Mouse (Mus musculus): Measurements from ENCODE around the gene Slc10a6.

DNA sequence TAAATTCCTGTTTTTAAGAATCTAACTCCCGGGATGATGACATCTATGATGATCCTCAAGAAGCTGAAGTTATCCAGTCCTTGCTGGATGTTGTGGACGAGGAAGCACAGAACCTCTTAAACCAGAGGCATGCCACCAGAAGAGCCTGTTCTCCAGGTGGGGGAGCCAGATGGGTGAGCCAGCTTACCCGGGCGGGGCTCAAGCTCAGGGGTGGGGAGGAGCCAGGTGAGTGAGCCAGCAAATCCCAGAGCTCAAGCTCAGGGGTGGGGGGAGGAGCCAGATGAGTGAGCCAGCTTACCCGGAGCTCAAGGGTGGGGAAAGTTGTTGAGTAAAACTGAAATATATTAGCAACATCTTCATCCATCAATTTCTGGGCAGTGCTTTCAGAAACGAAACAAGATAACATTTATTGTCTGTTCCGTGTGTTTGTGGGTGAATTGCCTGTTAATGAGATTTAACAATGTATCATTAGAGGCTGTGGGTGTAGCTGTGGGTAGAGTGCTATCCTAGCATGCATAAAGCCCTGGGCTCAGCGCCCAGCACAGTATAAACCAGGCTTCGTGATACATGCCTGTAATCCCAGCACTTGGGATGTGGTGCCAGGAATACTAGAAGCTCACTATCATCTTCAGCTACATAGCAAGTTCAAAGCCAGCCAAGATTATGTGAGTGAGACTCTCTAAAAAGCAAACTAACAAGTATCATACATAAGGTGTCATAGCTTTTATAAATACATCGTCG is 49.4 kb downstream of the Slc10a6 start:
- TF ChIP-seq EP300 (IDR thresholded peaks at IDR 0.05; ENCODE audit: low read depth) (no peak), CTCF (IDR thresholded peaks at IDR 0.05; ENCODE audit: low read depth) (no peak)
